Mouse (Mus musculus) embryonic fibroblast, embryonic 13.5 days (primary cell): ENCODE measurements at regions not wholly inside any gene's neighbourhood (a gene's known extent, or its start where the extent isn't known, plus 50 kb on each side); places are given as distances from the start of the nearest gene placed in this dataset.

Source experiments
- H3K27ac ChIP-seq: 2 replicates; pipeline ENCODE4 v1.5.1; 2012; ENCODE audit warnings: low read length, control low read depth, inconsistent platforms; ENCODE audit not compliant: insufficient read depth
- H3K4me1 ChIP-seq: 2 replicates; pipeline ENCODE4 v1.6.1; 2011; ENCODE audit warnings: low read length; ENCODE audit not compliant: control insufficient read depth, insufficient read depth
- H3K4me3 ChIP-seq: 2 replicates; pipeline ENCODE4 v1.5.1; 2011; ENCODE audit warnings: mild to moderate bottlenecking, control low read depth, low read length; ENCODE audit not compliant: insufficient read depth
- CTCF ChIP-seq: IDR thresholded peaks from 2 replicates; pipeline ENCODE4 v1.5.1; 2011; ENCODE audit warnings: mild to moderate bottlenecking, control low read depth, low read length, moderate library complexity, borderline replicate concordance; ENCODE audit not compliant: insufficient read depth
- POLR2A ChIP-seq: IDR thresholded peaks from 2 replicates; pipeline ENCODE4 v1.6.1; 2011; ENCODE audit warnings: low read depth, mild to moderate bottlenecking, control low read depth, low read length, moderate library complexity

GRCm38 (mm10) chr4:31724400-31724799 lies 239.5 kb upstream of the Map3k7 start:
- H3K4me1 ChIP-seq: peaks cover 3% of the 10 kb centered on the region; the same call in 1 of the 2 replicates
- TF ChIP-seq CTCF (no peak), POLR2A (no peak)
- no peak overlapping the region for H3K4me3 ChIP-seq
- H3K27ac ChIP-seq: no peak overlapping the region

DNA sequence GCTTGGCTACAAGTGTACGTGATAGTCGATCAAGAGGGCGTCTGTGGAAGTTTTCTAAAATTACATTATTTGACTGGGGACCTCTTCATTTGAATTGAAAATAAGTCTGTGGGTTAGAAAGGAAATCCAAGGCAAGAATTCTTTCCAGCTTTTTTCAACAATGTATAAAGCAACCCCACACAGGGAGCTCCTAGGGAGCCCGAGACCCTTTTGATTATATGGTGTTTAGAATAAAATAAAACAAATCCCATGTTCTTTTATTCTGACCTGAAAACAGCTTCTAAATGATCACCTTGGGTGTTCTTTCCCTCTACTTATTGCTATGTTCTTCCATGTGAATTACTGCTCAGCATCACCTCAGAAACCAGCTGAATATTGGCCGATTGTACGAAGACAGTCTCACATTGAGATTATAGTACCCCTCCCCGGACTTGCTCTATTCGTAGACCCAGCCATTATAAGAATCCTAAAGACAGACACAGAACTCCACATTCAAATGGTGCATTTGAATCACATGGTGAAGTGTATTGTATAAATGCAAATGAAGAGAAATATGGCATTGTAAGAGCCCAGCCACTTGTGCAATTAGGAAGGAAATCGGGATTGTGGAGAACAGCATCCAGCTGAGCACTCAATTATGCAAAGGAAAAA lies 236.3 kb upstream of the Map3k7 start:
- TF ChIP-seq POLR2A (no peak), CTCF (no peak)
- Histone ChIP-seq H3K27ac (no peak overlapping the region), H3K4me1 (peaks cover 3% of the 10 kb centered on the region; the same call in 1 of the 2 replicates), H3K4me3 (no peak overlapping the region)

GRCm38 (mm10) chr4:31728149-31728516 lies 235.8 kb upstream of the Map3k7 start:
- TF ChIP-seq POLR2A: no peak
- no peak for TF ChIP-seq CTCF
- Histone ChIP-seq H3K4me3 (no peak overlapping the region), H3K27ac (no peak overlapping the region; the same call in 1 of the 2 replicates), H3K4me1 (peaks cover 3% of the 10 kb centered on the region; the same call in 1 of the 2 replicates)

DNA sequence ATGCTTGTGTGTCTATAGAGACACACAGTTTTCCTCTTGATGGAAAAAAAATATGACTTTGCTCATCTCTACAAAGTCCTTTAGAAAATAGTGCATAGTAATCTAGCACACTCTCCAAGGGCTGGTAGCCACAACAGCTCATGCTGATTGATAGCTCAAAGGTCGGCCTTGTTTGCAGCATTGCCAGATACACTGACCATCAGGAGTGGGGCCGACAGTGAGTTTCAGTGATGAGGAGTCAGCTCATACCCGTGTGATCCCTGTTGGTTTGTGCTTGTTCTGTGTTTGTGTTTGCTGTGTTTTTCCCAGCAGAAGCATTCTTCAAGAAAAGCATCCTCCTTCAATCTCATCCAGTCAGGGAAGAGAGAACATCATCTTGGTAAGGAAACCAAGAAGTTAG lies 220.1 kb upstream of the Map3k7 start:
- TF ChIP-seq CTCF (no peak), POLR2A (no peak)
- Histone ChIP-seq H3K4me1 (no peaks in the 10 kb centered on the region), H3K4me3 (no peak overlapping the region), H3K27ac (no peak overlapping the region)

- no peak for TF ChIP-seq POLR2A
- TF ChIP-seq CTCF: no peak
- Histone ChIP-seq H3K4me1 (no peaks in the 10 kb centered on the region), H3K27ac (no peak overlapping the region), H3K4me3 (no peak overlapping the region)
Measured at GRCm38 (mm10) chr4:31744431-31744830, 219.5 kb upstream of the Map3k7 start.

DNA sequence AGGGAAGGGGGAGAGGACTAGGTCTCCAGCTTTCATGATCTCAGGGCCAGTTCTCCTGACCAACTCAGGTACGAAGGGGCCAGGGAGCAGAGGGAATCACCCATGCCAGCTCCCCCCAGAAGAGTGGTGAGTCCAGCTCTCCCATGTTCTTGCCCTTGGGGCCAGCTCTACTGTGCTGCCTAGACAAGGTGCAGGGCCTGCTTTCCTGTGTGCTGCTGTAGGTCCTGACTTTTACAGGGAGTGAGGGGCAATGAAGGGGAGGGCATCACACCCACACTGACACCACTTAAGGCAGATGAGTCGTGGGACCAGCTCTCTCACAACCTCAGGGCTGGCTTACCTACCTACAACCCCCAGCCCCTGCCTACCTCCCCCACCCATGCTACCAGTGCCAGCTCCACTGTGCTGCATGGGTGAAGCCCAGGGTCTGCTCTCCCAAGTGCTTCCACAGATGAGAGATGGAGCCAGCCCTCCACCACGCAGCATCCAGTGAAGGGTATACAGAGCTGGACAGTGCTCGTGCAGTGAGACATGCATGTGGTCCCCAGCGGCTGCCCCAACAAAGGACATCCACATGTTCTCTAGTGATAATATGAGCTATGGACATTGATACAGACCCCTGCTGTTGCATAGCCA lies 210.1 kb upstream of the Map3k7 start:
- TF ChIP-seq POLR2A (no peak), CTCF (no peak)
- no peak overlapping the region for H3K27ac ChIP-seq
- no peak overlapping the region for H3K4me3 ChIP-seq
- H3K4me1 ChIP-seq: no peaks in the 10 kb centered on the region

GRCm38 (mm10) chr4:31757126-31757525 lies 206.8 kb upstream of the Map3k7 start:
- no peak overlapping the region for H3K4me3 ChIP-seq
- H3K4me1 ChIP-seq: no peaks in the 10 kb centered on the region
- no peak overlapping the region for H3K27ac ChIP-seq
- TF ChIP-seq CTCF: no peak

DNA sequence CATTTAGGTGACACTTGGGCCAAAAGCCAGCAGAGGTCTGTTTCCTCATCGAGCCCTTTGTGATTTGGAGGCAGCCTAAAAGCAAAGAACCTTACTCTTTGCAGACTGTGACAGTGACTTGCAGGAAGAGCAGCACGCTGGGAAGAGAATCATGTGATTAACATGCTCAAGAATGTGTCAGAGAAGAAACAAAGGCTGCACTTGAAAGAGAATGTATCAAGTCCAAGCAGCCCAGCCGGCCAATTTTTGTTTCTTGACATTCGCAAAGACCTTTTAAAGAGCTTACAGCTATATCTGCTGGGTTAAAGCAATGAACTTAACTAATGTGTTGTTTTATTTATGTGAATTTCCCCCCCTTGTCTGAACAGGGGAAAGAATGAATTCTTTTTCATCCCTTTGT lies 203.8 kb upstream of the Map3k7 start:
- Histone ChIP-seq H3K4me1 (no peaks in the 10 kb centered on the region), H3K27ac (no peak overlapping the region), H3K4me3 (no peak overlapping the region)
- TF ChIP-seq POLR2A (no peak), CTCF (no peak)

GRCm38 (mm10) chr4:31762199-31762598 lies 201.7 kb upstream of the Map3k7 start:
- Histone ChIP-seq H3K4me3 (no peak overlapping the region), H3K27ac (no peak overlapping the region), H3K4me1 (no peaks in the 10 kb centered on the region)
- no peak for TF ChIP-seq CTCF
- no peak for TF ChIP-seq POLR2A

GRCm38 (mm10) chr4:31768026-31768626 lies 195.8 kb upstream of the Map3k7 start:
- Histone ChIP-seq H3K27ac (peak overlapping the region; percentile 82; the same call in 1 of the 2 replicates), H3K4me3 (no peak overlapping the region), H3K4me1 (peaks cover 7% of the 10 kb centered on the region; the same call in 1 of the 2 replicates)
- TF ChIP-seq POLR2A (no peak), CTCF (no peak)
